Mouse (Mus musculus) forebrain, embryonic 16.5 days (tissue): ENCODE data around the gene Nsmce3. TPM values are rescaled to one million over a fixed set of nuclear protein-coding genes. Genes with fewer than 3 reads are reported as not detected.

Experiments used
- ATAC-seq: fragments of 200-750 bp; cut with Nextera tagmentation; 2 replicates; pipeline ENCODE4 v1.8.0; 2017; ENCODE audit warnings: mild to moderate bottlenecking, moderate library complexity
- H3K27ac ChIP-seq: fragments of 300-500 bp; sonication (generic); 2 replicates; pipeline ENCODE4 v1.5.1; 2014; ENCODE audit warnings: low read length, control low read depth
- H3K27me3 ChIP-seq: fragments of 300-500 bp; sonication (generic); replicated peaks from 2 replicates; pipeline ENCODE4 v1.6.1; 2014; ENCODE audit warnings: low read length; ENCODE audit not compliant: control insufficient read depth, insufficient read depth
- H3K36me3 ChIP-seq: fragments of 300-500 bp; sonication (generic); 2 replicates; pipeline ENCODE4 v1.6.1; 2014; ENCODE audit not compliant: control insufficient read depth, insufficient read depth
- H3K4me1 ChIP-seq: fragments of 300-500 bp; sonication (generic); replicated peaks from 2 replicates; pipeline ENCODE4 v1.6.1; 2014; ENCODE audit warnings: low read length; ENCODE audit not compliant: control insufficient read depth, insufficient read depth
- H3K4me2 ChIP-seq: fragments of 300-500 bp; sonication (generic); 2 replicates; pipeline ENCODE4 v1.6.1; 2014; ENCODE audit warnings: mild to moderate bottlenecking, low read length, control low read depth
- H3K4me3 ChIP-seq: fragments of 300-500 bp; sonication (generic); replicated peaks from 2 replicates; pipeline ENCODE4 v1.5.1; 2014; ENCODE audit warnings: mild to moderate bottlenecking, low read length, control low read depth
- H3K9ac ChIP-seq: fragments of 300-500 bp; sonication (generic); replicated peaks from 2 replicates; pipeline ENCODE4 v1.6.1; 2014; ENCODE audit warnings: low read depth, low read length, control low read depth
- H3K9me3 ChIP-seq: fragments of 300-500 bp; sonication (generic); 2 replicates; pipeline ENCODE4 v1.6.1; 2016; ENCODE audit warnings: low read length; ENCODE audit not compliant: control insufficient read depth
- WGBS: fragments of 180-500 bp; shearing (Covaris S2); extraction: QIAGEN DNeasy Blood & Tissue Kit; methylation state at CpG from one replicate; pipeline ENCODE4 v1.1.7; 2014; 5-methylcytosine and 5-hydroxymethylcytosine counted together
- polyA plus RNA-seq: library from polyadenylated mRNA; unstranded; fragments of >200 nt; fragmentation: Nextera tagmentation; extraction: Ambion mirVana; gene quantifications from 2 replicates; pipeline ENCODE4 v1.2.1, GENCODE M21; 2015

Gene Nsmce3
- polyA plus RNA-seq, 1 experiment from 2014 or later = 9.5 TPM

DNA sequence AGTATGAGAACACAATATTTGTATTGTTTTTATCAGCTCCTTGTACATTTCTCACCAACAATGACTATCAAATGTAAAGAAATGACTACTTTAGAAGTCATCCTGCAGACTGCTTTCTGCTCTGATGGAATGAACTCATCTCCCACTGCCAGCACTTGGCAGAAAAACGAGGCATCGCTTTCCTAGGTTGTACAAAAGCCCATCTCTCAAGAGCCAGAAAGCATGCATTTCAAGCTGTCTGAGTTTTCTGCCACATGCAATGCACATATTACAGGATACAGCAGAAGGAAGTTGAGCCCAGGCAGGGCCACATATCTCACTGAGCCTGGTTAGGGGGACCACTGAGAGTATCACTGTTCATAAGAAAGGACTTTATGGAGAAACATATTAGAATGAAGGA lies 27.5 kb upstream of the Nsmce3 start:
- no peak overlapping the region for H3K4me3 ChIP-seq
- no peak overlapping the region for H3K4me2 ChIP-seq
- no peaks in the 10 kb centered on the region for H3K4me1 ChIP-seq
- H3K27me3 ChIP-seq = no peaks in the 10 kb centered on the region
- 67% methylated on average over 2 of the region's 2 CpGs for WGBS
- H3K9me3 ChIP-seq = no peaks in the 10 kb centered on the region
- no peak overlapping the region for H3K27ac ChIP-seq
- peak; percentile 65 for ATAC-seq
- no peaks in the 10 kb centered on the region for H3K36me3 ChIP-seq
- no peak overlapping the region for H3K9ac ChIP-seq

DNA sequence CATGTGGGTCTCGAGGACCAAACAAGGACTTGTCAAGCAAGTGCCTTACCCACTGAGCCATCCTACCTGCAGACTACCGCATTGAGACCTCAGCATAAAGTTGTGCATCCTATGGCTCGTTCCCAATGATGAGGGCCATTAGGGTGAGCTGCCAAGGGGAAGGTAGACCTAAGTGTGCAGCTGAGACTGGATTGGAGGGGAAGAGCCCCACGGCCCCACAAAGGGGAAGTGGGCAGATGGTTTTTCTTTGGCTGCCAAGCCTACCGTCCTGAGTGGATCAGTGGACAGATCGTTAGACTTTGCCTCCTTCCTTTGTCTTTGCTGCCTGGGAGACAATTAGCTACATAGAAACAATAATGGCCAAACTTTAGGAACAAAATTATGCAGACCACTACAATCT lies 23.8 kb upstream of the Nsmce3 start:
- Histone ChIP-seq H3K4me2 (no peak overlapping the region), H3K36me3 (no peaks in the 10 kb centered on the region), H3K9me3 (no peaks in the 10 kb centered on the region), H3K9ac (no peak overlapping the region), H3K27me3 (no peaks in the 10 kb centered on the region), H3K4me3 (no peak overlapping the region), H3K4me1 (no peaks in the 10 kb centered on the region), H3K27ac (no peak overlapping the region)
- no peak for ATAC-seq
- WGBS = 69% methylated on average over 6 of the region's 6 CpGs

DNA sequence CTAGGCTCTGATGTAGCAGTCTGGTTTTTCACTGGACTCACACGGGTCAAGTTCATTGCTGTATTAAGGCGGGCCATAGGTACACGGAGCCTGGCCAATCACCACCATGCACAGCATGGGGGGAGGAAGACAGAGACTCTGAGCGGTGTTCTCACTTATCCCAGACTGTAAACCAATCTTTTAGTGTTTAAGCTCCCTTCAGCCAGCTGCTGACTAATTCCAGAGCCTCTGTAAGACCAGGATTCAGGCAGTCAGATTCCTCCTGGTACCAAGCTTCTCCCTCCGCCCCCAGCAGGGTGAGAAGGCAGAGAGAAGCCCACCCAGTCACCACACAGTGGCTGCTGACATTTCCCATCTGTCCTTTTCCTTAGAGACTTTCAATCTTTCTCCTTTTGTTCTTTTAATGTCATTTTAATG lies 22.9 kb upstream of the Nsmce3 start:
- H3K9me3 ChIP-seq = no peaks in the 10 kb centered on the region
- no peaks in the 10 kb centered on the region for H3K4me1 ChIP-seq
- H3K27me3 ChIP-seq = no peaks in the 10 kb centered on the region
- H3K4me2 ChIP-seq = no peak overlapping the region
- no peak overlapping the region for H3K27ac ChIP-seq
- no peak overlapping the region for H3K4me3 ChIP-seq
- WGBS = 53% methylated on average over 5 of the region's 5 CpGs
- H3K9ac ChIP-seq = no peak overlapping the region
- H3K36me3 ChIP-seq = no peaks in the 10 kb centered on the region
- ATAC-seq = no peak

DNA sequence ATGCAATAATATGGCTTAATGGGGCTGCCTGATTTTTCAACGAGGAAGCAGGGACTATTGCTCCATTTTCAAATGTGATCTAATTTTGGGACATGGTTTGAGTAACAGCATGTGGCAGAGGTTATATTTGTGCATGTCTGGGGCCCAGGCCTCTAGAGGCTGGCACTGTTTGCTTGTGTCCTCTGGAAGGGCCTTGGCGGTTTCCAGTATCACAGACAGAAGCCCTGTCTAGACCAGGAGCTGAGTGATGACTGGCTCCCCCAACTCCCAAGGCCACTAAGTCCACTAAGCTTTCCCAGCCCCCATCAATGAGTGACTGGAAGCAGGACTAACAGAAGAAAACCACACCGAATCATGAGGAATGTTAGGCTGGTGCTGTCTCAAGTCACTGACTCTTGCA lies 18.3 kb upstream of the Nsmce3 start:
- no peaks in the 10 kb centered on the region for H3K9me3 ChIP-seq
- H3K36me3 ChIP-seq = no peaks in the 10 kb centered on the region
- no peaks in the 10 kb centered on the region for H3K27me3 ChIP-seq
- no peak overlapping the region for H3K4me3 ChIP-seq
- 86% methylated on average over 3 of the region's 3 CpGs for WGBS
- no peak overlapping the region for H3K4me2 ChIP-seq
- ATAC-seq = no peak
- no peak overlapping the region for H3K27ac ChIP-seq
- H3K4me1 ChIP-seq = peaks cover 4% of the 10 kb centered on the region; the same call in 1 of the 2 replicates
- H3K9ac ChIP-seq = no peak overlapping the region

DNA sequence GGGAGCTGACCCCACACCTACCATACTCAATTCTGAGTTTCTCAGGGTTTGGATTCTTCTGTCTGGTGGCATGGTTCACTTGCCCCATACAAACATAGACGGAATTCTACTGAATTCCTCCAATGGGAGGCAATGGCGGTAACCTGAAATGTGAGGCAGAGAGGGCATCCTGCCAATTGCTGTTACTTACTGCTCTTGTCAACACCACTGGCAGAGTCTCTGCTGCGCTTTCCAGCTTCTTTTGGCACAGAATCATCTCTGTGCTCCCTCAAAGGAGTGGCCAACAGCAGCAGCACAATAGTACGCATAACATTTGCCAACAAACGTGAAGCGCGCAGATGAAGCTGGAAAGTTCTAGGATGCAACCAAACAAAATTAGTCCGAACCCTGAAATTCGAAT lies 17.1 kb upstream of the Nsmce3 start:
- Histone ChIP-seq H3K4me1 (peaks cover 9% of the 10 kb centered on the region), H3K27ac (no peak overlapping the region), H3K9ac (no peak overlapping the region), H3K4me2 (no peak overlapping the region), H3K36me3 (no peaks in the 10 kb centered on the region), H3K9me3 (no peaks in the 10 kb centered on the region), H3K4me3 (no peak overlapping the region), H3K27me3 (no peaks in the 10 kb centered on the region)
- 44% methylated on average over 9 of the region's 9 CpGs for whole genome bisulfite sequencing
- ATAC-seq = peak; percentile 74

DNA sequence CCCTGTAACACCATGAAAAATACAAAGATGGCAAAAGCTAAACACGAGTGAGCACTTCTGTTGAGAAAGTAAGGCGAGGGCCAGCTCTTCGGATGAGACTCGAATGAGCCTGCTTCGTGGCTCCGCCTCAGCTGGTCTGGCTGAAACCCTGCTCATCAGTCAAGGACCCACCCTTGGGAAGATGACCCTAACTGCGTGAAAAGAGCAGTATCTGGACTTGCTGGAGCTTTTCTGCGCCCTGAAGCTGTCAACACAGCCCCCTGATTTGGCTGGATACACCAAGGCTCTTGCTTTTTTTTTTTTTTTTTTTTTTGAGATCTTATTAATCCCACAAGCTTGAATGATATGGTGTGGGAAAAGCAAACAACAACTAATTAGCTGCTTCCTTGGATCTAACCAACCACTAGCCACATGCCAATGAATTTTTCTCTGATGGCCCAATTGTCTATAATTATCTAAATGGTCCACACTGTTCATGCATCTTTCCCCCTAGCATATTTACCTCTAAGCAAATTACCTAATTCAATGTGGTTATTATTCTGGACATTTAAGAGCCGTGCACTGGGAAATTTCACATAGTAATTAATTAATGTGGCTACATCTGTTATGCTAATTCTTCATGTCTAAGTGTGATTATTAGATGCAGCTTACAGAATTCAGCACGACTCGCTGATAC lies 11.5 kb upstream of the Nsmce3 start:
- peaks cover 2% of the 10 kb centered on the region; the same call in 1 of the 2 replicates for H3K27me3 ChIP-seq
- ATAC-seq = peak; percentile 86
- no peak overlapping the region for H3K27ac ChIP-seq
- WGBS = 34% methylated on average over 11 of the region's 11 CpGs
- no peaks in the 10 kb centered on the region for H3K9me3 ChIP-seq
- H3K36me3 ChIP-seq = no peaks in the 10 kb centered on the region
- H3K9ac ChIP-seq = no peak overlapping the region
- H3K4me2 ChIP-seq = no peak overlapping the region
- H3K4me1 ChIP-seq = peaks cover 15% of the 10 kb centered on the region
- no peak overlapping the region for H3K4me3 ChIP-seq

DNA sequence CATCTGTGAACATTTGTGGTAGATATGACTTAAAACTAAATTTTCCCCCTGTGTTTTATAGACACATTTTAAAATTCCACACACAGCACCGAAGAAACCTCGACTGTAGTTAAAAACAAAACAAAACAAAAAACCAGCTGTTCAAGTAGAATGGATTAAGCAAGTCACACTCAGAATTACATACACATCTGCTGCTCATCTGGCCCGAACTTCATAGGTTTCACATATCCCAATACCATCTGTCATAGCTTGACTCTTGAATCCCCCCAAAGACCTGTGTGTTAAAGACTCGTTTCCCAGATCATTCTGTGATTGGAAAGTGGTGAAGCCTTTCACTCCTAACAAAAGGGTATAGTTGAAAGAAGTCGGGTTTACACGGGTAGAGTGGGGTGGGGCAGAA lies 9.4 kb upstream of the Nsmce3 start:
- Histone ChIP-seq H3K4me2 (no peak overlapping the region), H3K27me3 (peaks cover 2% of the 10 kb centered on the region; the same call in 1 of the 2 replicates), H3K4me3 (no peak overlapping the region), H3K9ac (no peak overlapping the region), H3K4me1 (peaks cover 15% of the 10 kb centered on the region), H3K27ac (no peak overlapping the region), H3K36me3 (no peaks in the 10 kb centered on the region), H3K9me3 (no peaks in the 10 kb centered on the region)
- 73% methylated on average over 6 of the region's 6 CpGs for WGBS
- no peak for ATAC-seq

DNA sequence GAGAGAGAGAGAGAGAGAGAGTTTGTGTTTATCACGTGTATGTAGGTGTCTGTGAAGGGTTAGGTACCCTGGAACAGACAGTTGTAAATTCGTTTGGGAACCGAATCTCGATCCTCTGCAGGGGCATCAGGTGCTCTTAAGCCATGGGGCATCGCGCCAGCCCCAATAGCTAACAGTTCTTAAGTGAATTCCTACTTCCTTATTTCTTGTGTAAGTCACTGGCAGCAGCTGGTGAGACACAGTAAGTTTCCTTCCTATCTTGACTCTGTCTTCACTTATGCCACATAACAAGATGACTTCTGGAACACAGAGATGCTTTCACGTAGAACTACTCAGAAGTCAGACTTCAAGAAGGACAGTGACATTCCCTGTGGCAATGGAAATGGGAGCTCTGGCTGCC lies 8.6 kb upstream of the Nsmce3 start:
- WGBS = 80% methylated on average over 7 of the region's 7 CpGs
- Histone ChIP-seq H3K27ac (no peak overlapping the region), H3K4me2 (no peak overlapping the region), H3K27me3 (peaks cover 2% of the 10 kb centered on the region; the same call in 1 of the 2 replicates), H3K9ac (no peak overlapping the region), H3K4me3 (no peak overlapping the region), H3K9me3 (no peaks in the 10 kb centered on the region), H3K4me1 (peaks cover 15% of the 10 kb centered on the region), H3K36me3 (no peaks in the 10 kb centered on the region)
- ATAC-seq = no peak

DNA sequence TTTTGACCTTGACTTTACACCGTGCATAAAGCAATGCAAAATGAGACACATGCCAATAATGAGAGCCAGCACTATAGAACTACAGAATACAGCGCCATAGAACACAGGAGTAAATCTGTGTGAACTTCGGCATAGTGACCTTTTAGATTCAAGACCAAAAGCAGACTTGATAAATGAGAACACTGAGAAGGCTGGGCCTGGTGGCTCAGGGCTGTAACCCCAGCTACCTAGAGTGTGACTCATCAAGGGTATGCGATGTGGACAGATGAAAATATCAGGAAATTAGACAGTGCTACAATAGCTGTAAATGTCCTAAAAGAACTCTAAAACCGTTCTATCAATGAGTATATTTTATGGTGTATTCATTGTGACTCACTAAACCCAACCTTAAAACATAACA lies 7.6 kb upstream of the Nsmce3 start:
- Histone ChIP-seq H3K27ac (no peak overlapping the region), H3K4me3 (no peak overlapping the region), H3K4me2 (no peak overlapping the region), H3K27me3 (peaks cover 2% of the 10 kb centered on the region; the same call in 1 of the 2 replicates), H3K9me3 (no peaks in the 10 kb centered on the region), H3K9ac (no peak overlapping the region), H3K36me3 (no peaks in the 10 kb centered on the region), H3K4me1 (peaks cover 15% of the 10 kb centered on the region)
- 88% methylated on average over 5 of the region's 5 CpGs for WGBS
- ATAC-seq = no peak

DNA sequence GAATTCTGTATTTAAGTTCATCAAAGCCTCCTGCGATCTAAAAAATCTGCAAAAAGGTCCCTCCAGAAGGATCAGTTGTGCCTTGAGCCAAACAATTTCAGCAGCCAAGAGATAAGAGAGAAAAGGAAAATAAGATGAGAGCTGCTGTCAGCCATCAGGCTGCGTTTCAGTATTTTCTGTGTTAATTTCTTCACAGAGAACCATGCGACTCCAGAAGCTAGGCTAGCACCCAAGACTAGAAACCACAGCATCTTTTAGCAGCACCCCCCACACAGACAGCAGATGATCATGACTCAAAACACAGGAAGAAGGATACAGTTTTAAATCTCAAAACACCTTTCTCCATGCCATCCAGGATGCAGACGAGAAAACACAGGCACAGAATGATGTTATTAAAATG lies 2.1 kb upstream of the Nsmce3 start:
- no peak overlapping the region for H3K9ac ChIP-seq
- H3K27ac ChIP-seq = no peak overlapping the region
- peaks cover 21% of the 10 kb centered on the region for H3K4me1 ChIP-seq
- 75% methylated on average over 4 of the region's 4 CpGs for WGBS
- H3K4me3 ChIP-seq = no peak overlapping the region
- H3K36me3 ChIP-seq = no peaks in the 10 kb centered on the region
- no peak overlapping the region for H3K4me2 ChIP-seq
- ATAC-seq = no peak
- no peaks in the 10 kb centered on the region for H3K9me3 ChIP-seq
- H3K27me3 ChIP-seq = no peaks in the 10 kb centered on the region
